Mouse (Mus musculus) hindbrain, embryonic 11.5 days (tissue): Measurements from ENCODE around the gene Gm6020. TPM values are rescaled to one million over a fixed set of nuclear protein-coding genes. Genes with fewer than 3 reads are reported as not detected.
"Not testable (repeated sequence)": the region's sequence is repeated elsewhere in the genome, so short reads cannot be mapped to it uniquely, and the experiment has no call there.

ENCODE experiments used
- ATAC-seq: fragments of 200-750 bp; cut with Nextera tagmentation; 2 replicates; pipeline ENCODE4 v1.8.0; 2017; ENCODE audit warnings: mild to moderate bottlenecking, moderate TSS enrichment, moderate library complexity; ENCODE audit not compliant: low FRiP score
- DNase-seq: peaks from one replicate; pipeline ENCODE4 v3.0.0-alpha.2; 2015; ENCODE audit warnings: low spot score
- H3K27ac ChIP-seq: fragments of 300-500 bp; sonication (generic); 2 replicates; pipeline ENCODE4 v1.5.1; 2014; ENCODE audit warnings: mild to moderate bottlenecking, low read depth, low read length
- H3K27me3 ChIP-seq: fragments of 300-500 bp; sonication (generic); 2 replicates; pipeline ENCODE4 v1.6.1; 2014; ENCODE audit warnings: mild to moderate bottlenecking, low read length, moderate library complexity, mixed read lengths; ENCODE audit not compliant: control insufficient read depth, insufficient read depth
- H3K36me3 ChIP-seq: fragments of 300-500 bp; sonication (generic); 2 replicates; pipeline ENCODE4 v1.6.1; 2014; ENCODE audit warnings: mild to moderate bottlenecking, low read length, moderate library complexity, mixed read lengths; ENCODE audit not compliant: control insufficient read depth, insufficient read depth
- H3K4me1 ChIP-seq: fragments of 300-500 bp; sonication (generic); replicated peaks from 2 replicates; pipeline ENCODE4 v1.6.1; 2014; ENCODE audit warnings: low read length, mixed read lengths; ENCODE audit not compliant: control insufficient read depth, insufficient read depth
- H3K4me2 ChIP-seq: fragments of 300-500 bp; sonication (generic); replicated peaks from 2 replicates; pipeline ENCODE4 v1.6.1; 2014; ENCODE audit warnings: mild to moderate bottlenecking, low read depth, low read length
- H3K4me3 ChIP-seq: fragments of 300-500 bp; sonication (generic); 2 replicates; pipeline ENCODE4 v1.5.1; 2014; ENCODE audit warnings: low read depth, low read length
- H3K9ac ChIP-seq: fragments of 300-500 bp; sonication (generic); 2 replicates; pipeline ENCODE4 v1.6.1; 2014; ENCODE audit warnings: low read depth, low read length
- H3K9me3 ChIP-seq: fragments of 300-500 bp; sonication (generic); 2 replicates; pipeline ENCODE4 v1.6.1; 2016; ENCODE audit warnings: low read length; ENCODE audit not compliant: control insufficient read depth
- WGBS: fragments of 180-500 bp; shearing (Covaris S2); extraction: QIAGEN DNeasy Blood & Tissue Kit; methylation state at CpG from one replicate; pipeline ENCODE4 v1.1.7; 2014; 5-methylcytosine and 5-hydroxymethylcytosine counted together
- polyA plus RNA-seq: library from polyadenylated mRNA; unstranded; fragments of >200 nt; fragmentation: Nextera tagmentation; extraction: Ambion mirVana; gene quantifications from 2 replicates; pipeline ENCODE4 v1.2.1, GENCODE M21; 2014

Gm6020 gene
- polyA plus RNA-seq, 1 experiment from 2014 or later: not detected

DNA sequence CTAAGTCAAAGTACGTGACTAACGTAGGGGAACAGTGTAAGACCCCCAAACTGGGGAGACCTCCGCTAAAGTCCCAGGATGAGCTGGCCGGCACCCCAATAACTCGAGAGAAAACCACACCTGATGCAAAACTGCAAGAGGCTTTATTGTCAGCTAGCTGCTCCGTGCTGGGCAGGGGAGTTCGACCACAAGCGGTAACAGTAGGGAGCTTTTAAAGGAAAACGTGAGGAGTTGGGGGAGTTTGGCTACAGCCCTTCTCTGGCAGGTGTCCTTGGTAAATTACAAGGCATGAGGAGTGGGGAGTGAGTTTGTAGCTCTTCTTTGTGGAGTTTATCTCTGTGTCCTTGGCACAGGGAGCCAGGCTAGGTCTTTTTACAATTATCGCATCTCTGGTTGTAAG, 16.1 kb downstream of the Gm6020 start:
- Histone ChIP-seq H3K36me3 (no peaks in the 10 kb centered on the region), H3K4me2 (no peak overlapping the region), H3K27ac (no peak overlapping the region), H3K9me3 (no peaks in the 10 kb centered on the region), H3K4me3 (no peak overlapping the region), H3K4me1 (no peaks in the 10 kb centered on the region), H3K9ac (no peak overlapping the region), H3K27me3 (no peaks in the 10 kb centered on the region)
- ATAC-seq (no peak), DNase-seq (peak; percentile 40)
- WGBS: 26% methylated on average over 10 of the region's 10 CpGs

DNA sequence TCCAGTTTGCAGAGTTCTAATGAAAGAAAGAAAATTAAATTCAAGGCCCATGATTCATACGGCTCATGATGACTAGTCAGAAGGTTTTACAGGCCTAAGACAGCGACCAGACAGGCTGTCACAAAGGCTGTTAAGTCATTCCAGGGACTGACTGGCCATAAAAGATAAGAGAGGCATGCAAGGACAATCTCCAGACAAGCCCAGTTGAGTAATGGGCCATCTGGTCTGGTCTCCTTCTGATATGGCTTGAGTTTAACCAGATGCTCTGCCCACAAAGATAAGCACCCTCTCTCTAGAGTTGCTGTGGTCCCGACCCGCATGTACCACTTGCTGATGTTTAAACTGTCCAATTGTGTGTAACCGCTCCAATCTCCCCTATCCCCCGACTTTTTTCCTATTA, 23.8 kb downstream of the Gm6020 start:
- H3K4me3 ChIP-seq, H3K27ac ChIP-seq, ATAC-seq, DNase-seq, H3K9me3 ChIP-seq, H3K27me3 ChIP-seq, H3K4me2 ChIP-seq, H3K9ac ChIP-seq, H3K4me1 ChIP-seq, H3K36me3 ChIP-seq: not testable (repeated sequence)
- 82% methylated on average over 6 of the region's 6 CpGs for WGBS

DNA sequence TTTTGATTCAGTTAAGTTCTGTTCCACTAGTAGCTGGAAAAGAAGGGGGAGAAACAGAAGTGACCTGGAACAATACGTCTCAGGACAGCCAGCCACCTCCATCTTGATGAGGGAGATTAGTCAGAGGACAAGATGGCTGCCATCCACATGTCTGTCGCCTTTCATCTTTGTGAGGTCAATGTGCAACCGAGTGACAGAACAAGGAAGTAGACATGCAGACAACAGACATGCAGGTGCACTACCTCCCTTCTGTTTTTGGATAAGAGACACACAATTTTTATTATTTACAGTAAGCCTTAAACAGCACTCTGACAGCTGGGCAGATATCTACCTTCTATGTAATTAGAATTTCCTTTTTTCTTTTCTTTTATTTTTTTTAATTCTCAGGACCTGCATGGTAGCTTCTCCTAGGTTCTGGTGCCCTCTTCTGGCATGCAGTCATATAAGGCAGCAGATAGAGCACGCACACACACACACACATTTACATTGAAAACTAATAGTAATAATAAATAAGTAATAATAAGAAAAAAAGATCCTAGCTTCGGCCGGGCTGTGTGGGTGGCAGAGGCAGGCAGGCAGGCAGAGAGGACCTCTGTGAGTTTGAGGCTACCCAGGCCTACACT, 40.1 kb downstream of the Gm6020 start:
- no peaks in the 10 kb centered on the region for H3K4me1 ChIP-seq
- no peaks in the 10 kb centered on the region for H3K9me3 ChIP-seq
- no peak overlapping the region for H3K27ac ChIP-seq
- no peak overlapping the region for H3K4me3 ChIP-seq
- H3K27me3 ChIP-seq: no peaks in the 10 kb centered on the region
- DNase-seq: no peak
- H3K4me2 ChIP-seq: no peak overlapping the region
- 90% methylated on average over 6 of the region's 6 CpGs for WGBS
- no peaks in the 10 kb centered on the region for H3K36me3 ChIP-seq
- no peak overlapping the region for H3K9ac ChIP-seq
- ATAC-seq: no peak

DNA sequence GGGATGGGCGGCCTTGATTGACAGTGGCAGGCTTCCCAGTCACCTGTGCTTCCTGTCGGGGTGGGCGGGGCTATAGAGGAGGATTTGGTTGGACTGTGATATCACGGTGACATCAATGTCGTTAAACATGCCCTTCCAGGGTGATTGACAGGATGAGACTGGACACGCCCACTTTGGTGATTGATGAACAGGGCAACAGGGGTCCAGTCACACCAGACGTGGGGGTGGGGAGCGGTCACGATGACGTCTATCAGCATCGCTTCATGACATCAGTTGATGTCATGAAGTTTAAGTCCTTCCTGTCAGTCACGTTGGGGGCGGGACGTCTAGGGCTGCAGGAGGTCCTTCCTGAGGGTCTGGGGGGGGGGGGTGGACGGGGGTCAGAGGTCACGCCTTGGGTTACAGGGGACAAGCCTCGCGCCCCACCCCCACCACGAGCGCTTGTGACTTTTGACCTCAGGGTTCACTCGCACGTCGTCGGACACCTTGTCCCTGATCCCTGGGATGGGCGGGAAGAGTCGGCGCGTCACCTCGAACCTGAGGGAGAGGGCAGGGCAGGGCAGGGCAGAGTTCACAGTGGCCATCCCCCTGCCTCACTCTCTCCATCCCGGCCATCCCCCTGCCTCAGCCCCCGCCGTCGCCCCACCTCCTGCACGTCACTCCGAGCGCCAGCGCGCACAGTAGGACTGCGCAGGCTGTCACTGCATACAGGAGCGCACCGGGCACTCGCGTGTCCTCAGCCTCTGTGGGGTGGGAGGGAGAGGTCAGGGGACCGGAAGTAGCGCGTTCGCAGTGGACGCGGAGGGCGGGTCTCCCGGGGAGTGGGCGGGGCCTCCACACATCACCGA, 41.2 kb downstream of the Gm6020 start:
- 34% methylated on average over 37 of the region's 53 CpGs for whole genome bisulfite sequencing
- DNase-seq: peak; percentile 24
- Histone ChIP-seq H3K27ac (no peak overlapping the region), H3K4me2 (peak overlapping the region; percentile 57), H3K9me3 (no peaks in the 10 kb centered on the region), H3K9ac (no peak overlapping the region), H3K4me3 (peak overlapping the region; percentile 60), H3K27me3 (no peaks in the 10 kb centered on the region), H3K36me3 (no peaks in the 10 kb centered on the region), H3K4me1 (no peaks in the 10 kb centered on the region)
- ATAC-seq: peak; percentile 26

DNA sequence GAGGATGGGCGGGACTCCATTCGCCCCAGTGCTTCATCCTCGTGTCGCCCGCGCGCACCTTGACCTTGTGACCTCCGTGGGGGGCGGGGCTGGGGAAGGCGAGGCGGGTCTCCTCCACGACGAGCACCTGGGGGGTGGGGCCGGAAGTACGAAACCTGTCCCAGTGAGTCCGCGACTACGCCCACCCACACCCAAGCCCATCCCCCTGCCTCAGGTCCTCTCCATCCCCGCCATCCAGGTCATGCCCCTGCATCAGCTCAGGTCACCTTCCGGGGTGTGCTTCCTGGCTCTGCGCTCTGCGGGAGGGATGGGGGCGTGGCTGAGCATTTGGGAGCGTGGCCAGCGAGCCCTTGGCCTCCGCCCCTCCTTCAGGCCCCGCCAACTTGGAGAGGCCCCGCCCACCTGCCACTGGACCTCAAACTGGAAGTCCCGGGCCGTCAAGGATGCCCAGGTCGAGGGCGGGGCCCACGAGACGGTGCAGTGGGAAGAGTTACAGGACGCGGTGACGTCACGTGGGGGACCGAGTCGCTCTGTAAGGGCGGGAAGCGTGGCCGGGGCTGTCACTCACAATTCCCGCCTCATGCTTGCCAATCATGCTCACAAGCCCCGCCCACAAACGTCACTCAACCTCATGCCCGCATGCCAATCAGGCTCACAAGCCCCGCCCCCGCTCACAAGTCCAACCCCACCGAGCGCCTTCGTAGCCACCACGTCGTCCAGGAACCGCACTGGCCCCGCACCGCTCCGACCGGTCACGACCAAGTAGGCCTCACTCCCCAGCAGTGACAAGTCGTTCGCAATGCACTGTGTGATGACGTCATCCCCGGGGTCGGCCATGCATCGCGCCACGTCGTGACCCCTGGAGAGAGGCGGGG, 42.1 kb downstream of the Gm6020 start:
- 7% methylated on average over 70 of the region's 70 CpGs for WGBS

DNA sequence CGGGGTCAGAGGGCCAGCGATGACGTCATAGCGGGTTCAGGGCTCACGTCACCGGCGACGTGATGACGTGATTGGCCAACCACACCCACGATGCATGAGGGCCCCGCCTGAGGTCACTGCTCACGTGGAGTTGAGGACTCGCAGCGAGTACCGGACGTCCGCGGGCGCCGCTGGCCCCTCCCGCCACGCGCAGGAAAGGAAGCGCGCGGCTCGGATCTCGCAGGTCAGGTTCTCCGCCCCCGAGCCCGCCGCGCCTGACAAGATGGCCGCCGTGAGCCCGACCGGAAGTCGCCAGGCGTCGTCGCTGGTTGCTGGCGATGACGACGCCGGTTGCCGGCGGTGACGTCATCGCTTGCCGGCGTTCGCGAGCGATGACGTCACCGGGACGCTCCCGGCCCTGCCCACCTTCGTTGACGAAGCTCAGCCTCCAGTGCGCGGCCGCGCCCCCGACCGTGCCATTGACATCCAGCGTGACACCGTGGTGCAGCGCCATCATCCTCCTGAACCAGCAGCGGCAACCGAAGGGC, 42.8 kb downstream of the Gm6020 start:
- DNase-seq: peak; percentile 87
- ATAC-seq: peak; percentile 33
- H3K4me2 ChIP-seq: peak overlapping the region; percentile 57

More for the DNA sequence above, 42.1 kb downstream of the Gm6020 start:
- no peaks in the 10 kb centered on the region for H3K27me3 ChIP-seq
- peak overlapping the region; percentile 57 for H3K4me2 ChIP-seq
- peak overlapping the region; percentile 60 for H3K4me3 ChIP-seq
- no peaks in the 10 kb centered on the region for H3K9me3 ChIP-seq
- no peaks in the 10 kb centered on the region for H3K36me3 ChIP-seq
- DNase-seq (peak; percentile 90), ATAC-seq (peak; percentile 55)
- no peak overlapping the region for H3K27ac ChIP-seq
- 0 out of 2 replicates have a peak overlapping the region, but pooled peaks have one; percentile 5 for H3K9ac ChIP-seq
- no peaks in the 10 kb centered on the region for H3K4me1 ChIP-seq

DNA sequence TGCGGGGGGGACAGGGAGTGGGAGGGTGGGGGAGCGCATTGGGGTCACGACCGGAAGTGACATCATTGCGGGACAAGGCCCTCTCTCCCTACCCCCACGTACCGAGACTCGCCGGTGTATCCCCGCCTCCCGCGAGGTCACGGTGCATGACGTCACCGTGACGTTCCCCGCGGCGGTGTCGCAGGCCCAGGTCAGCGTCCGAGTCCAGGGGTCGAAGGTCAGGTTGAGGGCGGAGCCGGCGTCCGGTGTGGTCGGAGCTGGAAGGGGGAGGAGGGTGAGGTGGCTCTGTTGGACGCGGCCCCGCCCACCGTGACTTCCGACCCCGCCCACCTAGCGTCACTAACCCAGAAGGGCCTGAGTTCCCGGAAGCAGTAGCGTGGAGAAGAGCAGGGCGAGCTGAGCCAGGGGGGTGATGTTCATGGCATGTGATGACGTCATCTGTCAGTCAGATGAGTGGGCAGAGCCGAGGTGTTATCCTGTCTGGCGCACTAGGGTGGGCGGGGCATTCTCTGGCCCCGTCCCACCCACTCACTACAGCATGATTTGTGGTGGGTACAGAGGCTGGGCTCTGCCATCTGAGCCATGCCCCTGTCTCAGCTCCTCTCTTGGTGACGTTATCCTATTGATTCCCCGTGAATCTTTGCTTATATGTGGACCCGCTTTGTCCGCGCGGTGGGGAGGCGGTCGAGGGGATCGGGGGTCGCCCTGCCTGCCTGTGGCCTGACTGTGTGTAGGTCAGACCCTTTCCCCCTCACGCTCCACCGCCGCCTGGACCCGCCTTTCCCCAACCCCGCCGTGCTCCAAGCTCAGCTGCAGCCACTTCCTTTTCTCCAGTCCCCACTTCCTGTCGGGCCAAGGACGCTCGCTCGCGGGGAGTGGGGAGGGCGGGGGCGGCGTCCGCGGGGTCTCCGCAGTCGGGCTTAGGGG, 43.5 kb downstream of the Gm6020 start:
- no peaks in the 10 kb centered on the region for H3K27me3 ChIP-seq
- H3K4me1 ChIP-seq: no peaks in the 10 kb centered on the region
- H3K9ac ChIP-seq: peak overlapping the region; percentile 58
- DNase-seq: peak; percentile 90
- peak overlapping the region; percentile 57 for H3K4me2 ChIP-seq
- ATAC-seq: peak; percentile 87
- WGBS: 2% methylated on average over 60 of the region's 71 CpGs
- no peaks in the 10 kb centered on the region for H3K9me3 ChIP-seq
- peak overlapping the region; percentile 69 for H3K27ac ChIP-seq
- peak overlapping the region; percentile 60 for H3K4me3 ChIP-seq
- H3K36me3 ChIP-seq: no peaks in the 10 kb centered on the region

More for the DNA sequence above, 42.8 kb downstream of the Gm6020 start:
- 4% methylated on average over 59 of the region's 71 CpGs for WGBS
- peak overlapping the region; percentile 34; the same call in 1 of the 2 replicates for H3K9ac ChIP-seq
- peak overlapping the region; percentile 60 for H3K4me3 ChIP-seq
- H3K27me3 ChIP-seq: no peaks in the 10 kb centered on the region
- H3K27ac ChIP-seq: peak overlapping the region; percentile 69
- no peaks in the 10 kb centered on the region for H3K4me1 ChIP-seq
- H3K36me3 ChIP-seq: no peaks in the 10 kb centered on the region
- no peaks in the 10 kb centered on the region for H3K9me3 ChIP-seq
